Mouse (Mus musculus) hindbrain, embryonic 12.5 days (tissue): ENCODE data around the gene Lect2. TPM values are rescaled to one million over a fixed set of nuclear protein-coding genes. Genes with fewer than 3 reads are reported as not detected.
A peak's percentile ranks its signal among the peaks of the same experiment; 100 is the strongest.

Experiments used
- ATAC-seq: fragments of 200-750 bp; cut with Nextera tagmentation; 2 replicates; pipeline ENCODE4 v1.8.0; 2017; ENCODE audit warnings: moderate TSS enrichment; ENCODE audit not compliant: low FRiP score
- H3K27ac ChIP-seq: fragments of 300-500 bp; sonication (generic); 2 replicates; pipeline ENCODE4 v1.5.1; 2016; ENCODE audit warnings: mild to moderate bottlenecking
- H3K27me3 ChIP-seq: fragments of 300-500 bp; sonication (generic); 2 replicates; pipeline ENCODE4 v1.6.1; 2016; ENCODE audit warnings: mild to moderate bottlenecking
- H3K36me3 ChIP-seq: fragments of 300-500 bp; sonication (generic); 2 replicates; pipeline ENCODE4 v1.6.1; 2016; ENCODE audit warnings: mild to moderate bottlenecking
- H3K4me1 ChIP-seq: fragments of 300-500 bp; sonication (generic); 2 replicates; pipeline ENCODE4 v1.6.1; 2016
- H3K4me2 ChIP-seq: fragments of 300-500 bp; sonication (generic); replicated peaks from 2 replicates; pipeline ENCODE4 v1.6.1; 2016; ENCODE audit warnings: mild to moderate bottlenecking
- H3K4me3 ChIP-seq: fragments of 300-500 bp; sonication (generic); 2 replicates; pipeline ENCODE4 v1.5.1; 2016; ENCODE audit warnings: mild to moderate bottlenecking
- H3K9ac ChIP-seq: fragments of 300-500 bp; sonication (generic); 2 replicates; pipeline ENCODE4 v1.6.1; 2016; ENCODE audit warnings: mild to moderate bottlenecking, moderate library complexity
- H3K9me3 ChIP-seq: fragments of 300-500 bp; sonication (generic); replicated peaks from 2 replicates; pipeline ENCODE4 v1.6.1; 2016; ENCODE audit warnings: mild to moderate bottlenecking
- WGBS: fragments of 180-500 bp; shearing (Covaris S2); methylation state at CpG from one replicate; pipeline ENCODE4 v1.1.7; 2016; 5-methylcytosine and 5-hydroxymethylcytosine counted together
- polyA plus RNA-seq: library from polyadenylated mRNA; unstranded; fragments of >200 nt; fragmentation: Nextera tagmentation; extraction: Ambion mirVana; gene quantifications from 2 replicates; pipeline ENCODE4 v1.2.1, GENCODE M21; 2016

Lect2 gene
- polyA plus RNA-seq, 1 experiment from 2014 or later = not detected

DNA sequence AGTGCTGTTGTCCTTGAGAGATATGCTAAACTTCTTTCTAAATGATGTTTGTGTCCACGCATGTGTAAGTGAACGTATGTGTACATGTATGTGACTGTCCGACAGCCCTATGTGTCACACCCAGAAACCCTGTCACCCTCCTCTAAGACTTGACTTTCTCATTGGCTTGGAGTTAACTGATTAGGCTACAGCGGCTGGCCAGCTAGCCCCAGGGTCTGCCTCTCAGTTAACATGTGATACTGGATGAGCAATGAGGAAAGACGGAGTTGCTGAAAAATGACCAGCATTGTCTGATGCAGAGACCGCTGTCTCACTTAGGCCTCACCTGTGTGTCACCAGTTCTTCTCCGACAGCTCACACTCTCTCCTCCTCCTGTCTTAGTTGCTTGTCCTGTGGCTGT, 20.5 kb downstream of the Lect2 start:
- Histone ChIP-seq H3K27me3 (no peaks in the 10 kb centered on the region), H3K9ac (no peak overlapping the region), H3K4me2 (no peak overlapping the region), H3K4me1 (peaks cover under 1% of the 10 kb centered on the region; the same call in 1 of the 2 replicates), H3K36me3 (no peaks in the 10 kb centered on the region), H3K9me3 (no peaks in the 10 kb centered on the region), H3K27ac (no peak overlapping the region), H3K4me3 (no peak overlapping the region)
- 93% methylated on average over 7 of the region's 7 CpGs for WGBS
- ATAC-seq = no peak

GRCm38 (mm10) chr13:56526871-56527270, 21.4 kb downstream of the Lect2 start:
- H3K4me3 ChIP-seq = no peak overlapping the region
- no peaks in the 10 kb centered on the region for H3K27me3 ChIP-seq
- peaks cover 7% of the 10 kb centered on the region; the same call in 1 of the 2 replicates for H3K4me1 ChIP-seq
- 86% methylated on average over 12 of the region's 12 CpGs for whole genome bisulfite sequencing
- no peak overlapping the region for H3K27ac ChIP-seq
- ATAC-seq = no peak
- no peaks in the 10 kb centered on the region for H3K36me3 ChIP-seq
- no peak overlapping the region for H3K9ac ChIP-seq
- H3K4me2 ChIP-seq = no peak overlapping the region
- no peaks in the 10 kb centered on the region for H3K9me3 ChIP-seq

- Histone ChIP-seq H3K9ac (peak overlapping the region; percentile 73), H3K27me3 (no peaks in the 10 kb centered on the region), H3K36me3 (no peaks in the 10 kb centered on the region), H3K4me2 (peak overlapping the region; percentile 87), H3K27ac (no peak overlapping the region), H3K4me1 (peaks cover 7% of the 10 kb centered on the region; the same call in 1 of the 2 replicates), H3K9me3 (no peaks in the 10 kb centered on the region), H3K4me3 (peak overlapping the region; percentile 76)
- WGBS = 6% methylated on average over 8 of the region's 8 CpGs
- ATAC-seq = peak; percentile 3; the same call in 1 of the 2 replicates
These were observed 25.5 kb downstream of the Lect2 start for GRCm38 (mm10) chr13:56522821-56523167.

- Histone ChIP-seq H3K9ac (peak within 1 kb of the TSS; percentile 73), H3K4me3 (peak within 1 kb of the TSS; percentile 76), H3K27me3 (no peaks in the 10 kb centered on the region), H3K4me2 (peak within 1 kb of the TSS; percentile 87), H3K36me3 (no peaks in the 10 kb centered on the region), H3K9me3 (no peaks in the 10 kb centered on the region), H3K27ac (no peak within 1 kb of the TSS; the same call in 1 of the 2 replicates), H3K4me1 (peaks cover 7% of the 10 kb centered on the region; the same call in 1 of the 2 replicates)
- WGBS = 1% methylated on average over 52 of the region's 56 CpGs
- peak; percentile 98 for ATAC-seq
These were observed 26.1 kb downstream of the Lect2 start, which contains the start of gene Fbxl21 for GRCm38 (mm10) chr13:56522081-56522820. TSS of gene Fbxl21 (plus strand) at chr13:56522472.

- Histone ChIP-seq H3K4me2 (no peak overlapping the region), H3K4me3 (no peak overlapping the region), H3K27me3 (no peaks in the 10 kb centered on the region), H3K27ac (no peak overlapping the region), H3K9me3 (no peaks in the 10 kb centered on the region), H3K36me3 (no peaks in the 10 kb centered on the region), H3K9ac (no peak overlapping the region), H3K4me1 (no peaks in the 10 kb centered on the region)
- 54% methylated on average over 7 of the region's 7 CpGs for WGBS
- ATAC-seq = no peak
These were observed 31.5 kb downstream of the Lect2 start for GRCm38 (mm10) chr13:56516816-56517215.

DNA sequence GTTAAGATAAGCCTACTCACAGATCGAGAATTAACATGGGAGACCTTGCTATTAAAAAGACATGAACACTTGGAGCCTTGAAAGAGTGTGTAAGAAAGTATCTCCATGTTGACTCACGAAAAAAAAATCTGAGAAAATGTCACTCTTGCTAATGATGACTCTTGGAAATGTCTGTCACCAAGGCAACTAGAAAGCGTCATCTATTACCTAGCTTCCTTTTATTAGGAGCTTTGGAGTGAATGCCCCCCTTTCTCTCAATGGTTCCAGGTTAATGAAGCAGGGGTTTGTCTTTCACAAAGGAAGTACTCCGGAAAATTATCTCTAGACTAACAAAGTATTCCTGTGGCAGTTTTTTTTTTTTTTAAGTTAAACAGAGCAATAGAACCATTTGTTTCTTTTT, 32.0 kb downstream of the Lect2 start:
- no peak for ATAC-seq
- H3K4me3 ChIP-seq = no peak overlapping the region
- WGBS = 63% methylated on average over 4 of the region's 4 CpGs
- H3K27me3 ChIP-seq = no peaks in the 10 kb centered on the region
- H3K9me3 ChIP-seq = no peaks in the 10 kb centered on the region
- H3K27ac ChIP-seq = no peak overlapping the region
- no peaks in the 10 kb centered on the region for H3K36me3 ChIP-seq
- H3K4me2 ChIP-seq = no peak overlapping the region
- H3K4me1 ChIP-seq = no peaks in the 10 kb centered on the region
- H3K9ac ChIP-seq = no peak overlapping the region

GRCm38 (mm10) chr13:56513595-56513994, 34.7 kb downstream of the Lect2 start:
- Histone ChIP-seq H3K4me1 (no peaks in the 10 kb centered on the region), H3K36me3 (no peaks in the 10 kb centered on the region), H3K9me3 (no peaks in the 10 kb centered on the region), H3K4me2 (no peak overlapping the region), H3K9ac (no peak overlapping the region), H3K4me3 (no peak overlapping the region), H3K27ac (no peak overlapping the region), H3K27me3 (no peaks in the 10 kb centered on the region)
- no peak for ATAC-seq

DNA sequence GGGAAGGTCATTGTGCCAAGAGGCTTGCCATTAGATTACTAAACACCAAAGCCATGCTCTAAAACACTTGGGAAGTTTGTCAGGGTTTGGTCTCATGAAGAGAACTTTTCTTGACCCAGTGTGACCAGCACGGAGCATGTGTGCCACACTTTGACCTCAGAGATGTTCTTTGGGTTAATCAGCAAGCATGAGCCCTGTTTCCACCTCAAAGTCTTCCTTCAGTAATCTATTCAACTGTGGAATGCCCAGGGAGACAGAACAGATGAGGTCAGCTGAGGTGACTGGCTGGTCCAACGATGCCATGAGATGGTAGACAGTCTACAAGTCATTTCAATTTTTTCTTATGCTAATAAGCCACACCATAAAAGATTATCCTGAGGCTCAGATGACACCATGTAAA, 38.5 kb downstream of the Lect2 start:
- no peaks in the 10 kb centered on the region for H3K36me3 ChIP-seq
- no peak overlapping the region for H3K27ac ChIP-seq
- H3K9me3 ChIP-seq = no peaks in the 10 kb centered on the region
- H3K27me3 ChIP-seq = no peaks in the 10 kb centered on the region
- no peak overlapping the region for H3K4me2 ChIP-seq
- no peaks in the 10 kb centered on the region for H3K4me1 ChIP-seq
- no peak overlapping the region for H3K4me3 ChIP-seq
- no peak for ATAC-seq
- H3K9ac ChIP-seq = no peak overlapping the region
- WGBS = 80% methylated on average over 2 of the region's 2 CpGs

GRCm38 (mm10) chr13:56506871-56507496, 41.3 kb downstream of the Lect2 start:
- H3K27ac ChIP-seq = no peak overlapping the region
- H3K27me3 ChIP-seq = no peaks in the 10 kb centered on the region
- no peaks in the 10 kb centered on the region for H3K4me1 ChIP-seq
- no peak overlapping the region for H3K9ac ChIP-seq
- no peak for ATAC-seq
- H3K36me3 ChIP-seq = no peaks in the 10 kb centered on the region
- H3K4me3 ChIP-seq = no peak overlapping the region
- H3K9me3 ChIP-seq = no peaks in the 10 kb centered on the region
- H3K4me2 ChIP-seq = no peak overlapping the region
- WGBS = 83% methylated on average over 6 of the region's 6 CpGs

GRCm38 (mm10) chr13:56501866-56502420, 46.4 kb downstream of the Lect2 start:
- H3K27ac ChIP-seq = no peak overlapping the region
- H3K36me3 ChIP-seq = no peaks in the 10 kb centered on the region
- no peak overlapping the region for H3K9ac ChIP-seq
- no peaks in the 10 kb centered on the region for H3K4me1 ChIP-seq
- H3K27me3 ChIP-seq = no peaks in the 10 kb centered on the region
- 72% methylated on average over 6 of the region's 6 CpGs for WGBS
- no peak overlapping the region for H3K4me2 ChIP-seq
- H3K4me3 ChIP-seq = no peak overlapping the region
- no peak for ATAC-seq
- H3K9me3 ChIP-seq = no peaks in the 10 kb centered on the region; the same call in 1 of the 2 replicates

DNA sequence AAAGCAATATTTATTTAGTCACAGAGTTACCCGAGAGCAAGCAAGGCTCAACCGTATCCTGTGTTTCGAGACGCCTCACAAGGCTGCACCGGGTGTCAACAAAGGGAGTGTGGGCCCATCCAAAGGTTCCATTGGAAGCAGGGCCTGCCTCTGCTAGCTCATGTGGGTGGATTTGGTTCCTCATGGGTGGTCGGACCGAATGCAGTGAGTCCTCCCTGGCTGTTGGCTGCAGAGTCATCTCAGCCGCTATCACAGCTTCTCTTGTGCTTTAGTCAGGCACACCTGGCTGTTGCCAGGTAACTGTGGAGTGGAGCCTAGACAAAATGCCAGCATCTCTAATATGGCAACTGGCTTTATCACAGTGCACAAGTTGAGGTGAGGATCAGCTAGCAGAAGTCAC, 47.7 kb downstream of the Lect2 start:
- H3K9me3 ChIP-seq = no peaks in the 10 kb centered on the region; the same call in 1 of the 2 replicates
- 86% methylated on average over 8 of the region's 8 CpGs for WGBS
- H3K27ac ChIP-seq = no peak overlapping the region
- H3K9ac ChIP-seq = no peak overlapping the region
- no peak overlapping the region for H3K4me2 ChIP-seq
- no peaks in the 10 kb centered on the region for H3K36me3 ChIP-seq
- no peak for ATAC-seq
- H3K4me3 ChIP-seq = no peak overlapping the region
- H3K4me1 ChIP-seq = no peaks in the 10 kb centered on the region
- H3K27me3 ChIP-seq = no peaks in the 10 kb centered on the region

- Histone ChIP-seq H3K27ac (no peak overlapping the region), H3K27me3 (no peaks in the 10 kb centered on the region), H3K4me2 (no peak overlapping the region), H3K36me3 (no peaks in the 10 kb centered on the region), H3K4me3 (no peak overlapping the region), H3K9me3 (no peaks in the 10 kb centered on the region; the same call in 1 of the 2 replicates), H3K9ac (no peak overlapping the region), H3K4me1 (no peaks in the 10 kb centered on the region)
- ATAC-seq = no peak
- 80% methylated on average over 3 of the region's 3 CpGs for WGBS
These were observed 48.2 kb downstream of the Lect2 start for GRCm38 (mm10) chr13:56500132-56500531.
